Comparison of ENCODE assay signal across 8 mouse cellular contexts in genomic region chr1:137221087-137222057, GRCm38 (mm10).
DNase-seq lines count a peak whose midpoint lies in the region; ATAC-seq and TF ChIP-seq lines count a peak whose summit lies in the region.

No protein-coding gene starts in this region.

- H3K9me3 ChIP-seq in embryonic facial prominence, embryonic 11.5 days (replicated peaks; ENCODE audit: control insufficient read depth, low read length): no peaks in the 10 kb centered on the region
- H3K9me3 ChIP-seq in liver, embryonic 14.5 days (ENCODE audit: control insufficient read depth, low read length): no peaks in the 10 kb centered on the region
- H3K9me3 ChIP-seq in stomach, embryonic 16.5 days (replicated peaks; ENCODE audit: control insufficient read depth, low read length): no peaks in the 10 kb centered on the region

- WGBS in embryonic facial prominence, embryonic 11.5 days: 7% methylated on average over 25 of the region's 25 CpGs
- 17% methylated on average over 25 of the region's 25 CpGs for WGBS in liver, embryonic 14.5 days (ENCODE audit: insufficient replicate concordance)
- 9% methylated on average over 25 of the region's 25 CpGs for WGBS in stomach, embryonic 16.5 days

- TF ChIP-seq EP300 in liver, embryonic 14.5 days (IDR thresholded peaks at IDR 0.05; ENCODE audit: low read depth): no peak

- H3K36me3 ChIP-seq in embryonic facial prominence, embryonic 11.5 days (replicated peaks; ENCODE audit: control insufficient read depth, insufficient read depth, low read depth, low read length): no peaks in the 10 kb centered on the region
- H3K36me3 ChIP-seq in liver, embryonic 14.5 days (replicated peaks; ENCODE audit: control insufficient read depth, insufficient read depth, low read depth): no peaks in the 10 kb centered on the region
- no peaks in the 10 kb centered on the region for H3K36me3 ChIP-seq in stomach, embryonic 16.5 days (ENCODE audit: control insufficient read depth, insufficient read depth, low read length)

- H3K27ac ChIP-seq in embryonic facial prominence, embryonic 11.5 days (replicated peaks; ENCODE audit: low read depth, low read length): no peak overlapping the region
- no peak overlapping the region for H3K27ac ChIP-seq in liver, embryonic 14.5 days
- no peak overlapping the region for H3K27ac ChIP-seq in stomach, embryonic 16.5 days (ENCODE audit: low read length)

- no peaks in the 10 kb centered on the region for H3K27me3 ChIP-seq in embryonic facial prominence, embryonic 11.5 days (ENCODE audit: control insufficient read depth, insufficient read depth, low read length)
- H3K27me3 ChIP-seq in liver, embryonic 14.5 days (ENCODE audit: control insufficient read depth, insufficient read depth, low read length): no peaks in the 10 kb centered on the region
- no peaks in the 10 kb centered on the region; the same call in 1 of the 2 replicates for H3K27me3 ChIP-seq in stomach, embryonic 16.5 days (ENCODE audit: control insufficient read depth, insufficient read depth, low read length)

- no peak for ATAC-seq in embryonic facial prominence, embryonic 11.5 days (replicated peaks; ENCODE audit: insufficient number of reproducible peaks, low FRiP score, low TSS enrichment, low read depth)
- ATAC-seq in liver, embryonic 14.5 days (ENCODE audit: insufficient read depth): no peak
- no peak for ATAC-seq in stomach, embryonic 16.5 days (ENCODE audit: insufficient read depth, low FRiP score)

- no peak for TF ChIP-seq CTCF in liver, embryonic 14.5 days (IDR thresholded peaks at IDR 0.05; ENCODE audit: low read depth)

- intact Hi-C loops in left cerebral cortex, postnatal 4 days (cut with DNase I): loop anchor here (5.0 kb wide), 1 partner anchor 269 kb away; no protein-coding TSS in a partner anchor
- intact Hi-C loops in heart, postnatal 10 days (cut with DNase I): loop anchor here (1.0 to 10.0 kb wide), 2 partner anchors 357 to 390 kb away; no protein-coding TSS in a partner anchor
- intact Hi-C loops in gastrocnemius, postnatal 36 days (cut with DNase I): loop anchor here (10.0 kb wide), 1 partner anchor 477 kb away; no protein-coding TSS in a partner anchor

- H3K4me1 ChIP-seq in embryonic facial prominence, embryonic 11.5 days (ENCODE audit: control insufficient read depth, insufficient read depth, low read length): peaks cover 2% of the 10 kb centered on the region; the same call in 1 of the 2 replicates
- H3K4me1 ChIP-seq in liver, embryonic 14.5 days (replicated peaks; ENCODE audit: control insufficient read depth in 2 of 2, insufficient read depth in 2 of 2, low read length in 1 of 2): peaks cover 0 to 4% of the 10 kb centered on the region in 2 experiments; a peak in 2 of 4 replicates
- H3K4me1 ChIP-seq in stomach, embryonic 16.5 days (ENCODE audit: control insufficient read depth, insufficient read depth, low read length): 0 out of 2 replicates have a peak, but pooled peaks cover 7% of the 10 kb centered on the region

- DNase-seq in left cerebral cortex, postnatal 4 days: peak; percentile 21
- DNase-seq in left cerebral cortex, adult 8-10 months (ENCODE audit: low spot score in 2 of 2): no peak
- peak; percentile 43 for DNase-seq in embryonic facial prominence, embryonic 11.5 days (ENCODE audit: low spot score)
- peak; percentile 8 to 23 for DNase-seq in heart, postnatal 10 days
- no peak for DNase-seq in liver, embryonic 14.5 days (ENCODE audit: low read depth in 3 of 3, low spot score in 3 of 3)
- DNase-seq in gastrocnemius, postnatal 25 days: no peak
- DNase-seq in gastrocnemius, postnatal 36 days: no peak

- H3K4me3 ChIP-seq in embryonic facial prominence, embryonic 11.5 days (ENCODE audit: low read depth, low read length): no peak overlapping the region; the same call in 1 of the 2 replicates
- no peak overlapping the region for H3K4me3 ChIP-seq in liver, embryonic 14.5 days (ENCODE audit: insufficient read depth in 1 of 2, low read depth in 2 of 2, low read length in 2 of 2)
- peak overlapping the region; percentile 23 for H3K4me3 ChIP-seq in stomach, embryonic 16.5 days (replicated peaks; ENCODE audit: low read length)

- no peak overlapping the region for H3K9ac ChIP-seq in embryonic facial prominence, embryonic 11.5 days (replicated peaks; ENCODE audit: low read length)
- H3K9ac ChIP-seq in liver, embryonic 14.5 days (replicated peaks): no peak overlapping the region
- H3K9ac ChIP-seq in stomach, embryonic 16.5 days (ENCODE audit: low read length): 0 out of 2 replicates have a peak overlapping the region, but pooled peaks have one; percentile 36

- H3K4me2 ChIP-seq in embryonic facial prominence, embryonic 11.5 days (ENCODE audit: low read depth, low read length): peak overlapping the region; percentile 27
- H3K4me2 ChIP-seq in liver, embryonic 14.5 days (ENCODE audit: low read depth): peak overlapping the region; percentile 30
- peak overlapping the region; percentile 45 for H3K4me2 ChIP-seq in stomach, embryonic 16.5 days (ENCODE audit: low read depth, low read length)

Comparison
In these comparisons a context has a peak if more than half of its experiments do, and no peak if none do; other contexts are left out.
1. DNase-seq: peak in left cerebral cortex, postnatal 4 days (single experiment), embryonic facial prominence, embryonic 11.5 days (single experiment) and heart, postnatal 10 days (2 of 2); none in left cerebral cortex, adult 8-10 months (0 of 2), liver, embryonic 14.5 days (0 of 3), gastrocnemius, postnatal 25 days (single experiment) and gastrocnemius, postnatal 36 days (0 of 2).
2. Peak in every context shown above with its lines, with median percentiles within 50 percentile points of each other: H3K4me2 ChIP-seq.